Mouse (Mus musculus): ENCODE measurements around the gene Tbx6. TPM values are rescaled to one million over a fixed set of nuclear protein-coding genes. Genes with fewer than 3 reads are reported as not detected.
A peak's percentile ranks its signal among the peaks of the same experiment; 100 is the strongest.

The Tbx6 gene
- total RNA-seq, 2 experiments from 2014 or later: 0.52 to 0.59 TPM

DNA sequence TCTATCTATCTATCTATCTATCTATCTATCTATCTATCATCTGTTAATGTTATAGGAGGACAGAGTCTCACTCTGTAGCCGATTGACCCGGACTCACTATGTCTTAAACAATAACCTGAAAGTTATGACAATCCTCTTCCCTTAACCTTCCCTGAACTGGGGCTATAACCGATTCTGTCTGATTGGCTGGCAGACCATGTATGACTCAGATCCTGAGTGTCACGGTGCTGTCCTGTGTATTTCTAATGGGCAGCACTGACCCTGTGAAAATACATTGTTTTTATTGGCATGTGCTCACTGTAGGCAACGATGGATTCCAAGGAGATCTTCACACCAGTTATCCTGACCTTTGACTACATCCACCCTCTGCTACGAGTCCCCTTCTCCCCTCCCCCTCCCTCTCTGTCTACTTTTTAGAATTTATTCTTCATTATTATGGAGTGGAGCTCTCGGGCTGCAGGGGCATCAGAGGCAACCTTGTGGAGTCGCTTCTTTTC lies 34.5 kb downstream of the Tbx6 start:
- DNase-seq (ENCODE audit: low spot score): no peak

DNA sequence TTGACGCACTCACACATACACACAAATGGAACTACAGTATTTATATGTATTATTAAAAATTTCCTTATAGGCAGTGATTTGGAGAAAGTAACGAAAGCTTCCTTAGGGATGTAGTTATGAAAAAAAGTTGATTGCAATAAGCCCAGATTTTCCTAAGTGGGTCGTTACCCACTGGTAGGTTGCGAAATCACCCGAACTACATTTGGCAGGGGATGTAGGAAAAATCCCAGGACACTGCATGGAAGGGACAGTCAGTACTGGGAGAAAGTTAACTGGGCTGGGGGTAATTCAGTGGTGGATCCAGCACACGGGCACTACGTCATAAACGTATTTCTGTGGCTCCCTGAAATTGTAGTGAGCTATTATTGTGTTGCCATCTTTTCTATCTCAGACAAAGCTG lies 35.2 kb downstream of the Tbx6 start:
- peak; percentile 68 for DNase-seq (ENCODE audit: low spot score)

DNA sequence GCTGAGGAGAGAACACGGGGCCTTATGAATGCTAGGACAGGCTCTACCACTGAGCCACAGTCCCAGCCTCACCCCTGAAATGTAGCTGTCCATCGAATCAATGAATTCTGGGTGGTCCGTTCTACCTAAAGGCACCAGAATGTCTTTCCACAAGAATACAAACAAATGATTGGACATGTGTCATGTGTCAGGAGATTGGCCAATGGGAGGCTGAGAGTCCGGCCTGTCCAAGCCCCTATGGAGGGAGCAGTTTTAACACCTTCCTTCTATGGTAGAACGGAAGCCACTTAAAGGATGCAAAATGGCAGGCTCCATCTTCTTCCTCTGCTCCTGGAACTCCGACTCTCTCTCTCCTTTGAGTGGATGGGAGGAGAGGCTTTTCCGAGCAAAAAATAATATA lies 36.3 kb downstream of the Tbx6 start:
- no peak for DNase-seq (ENCODE audit: low spot score)

DNA sequence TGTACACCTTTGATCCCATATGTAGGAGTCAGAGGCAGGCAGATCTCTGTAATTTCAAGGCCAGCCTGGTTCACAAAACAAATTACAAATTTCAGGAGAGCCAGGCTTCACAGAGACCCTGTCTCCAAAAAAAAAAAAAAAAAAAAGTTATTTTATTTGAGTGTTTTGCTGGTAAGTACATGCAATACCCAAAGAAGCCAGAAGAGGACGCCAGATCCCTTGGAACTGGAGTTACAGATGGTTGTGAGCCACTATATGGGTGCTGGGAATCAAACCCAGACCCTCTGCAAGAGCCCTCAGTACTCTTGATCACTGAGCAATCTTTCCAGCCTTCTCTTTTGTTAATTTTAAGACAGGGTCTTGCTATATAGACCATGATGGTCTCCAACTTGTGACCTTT lies 37.5 kb downstream of the Tbx6 start:
- no peak for DNase-seq (ENCODE audit: low spot score)

DNA sequence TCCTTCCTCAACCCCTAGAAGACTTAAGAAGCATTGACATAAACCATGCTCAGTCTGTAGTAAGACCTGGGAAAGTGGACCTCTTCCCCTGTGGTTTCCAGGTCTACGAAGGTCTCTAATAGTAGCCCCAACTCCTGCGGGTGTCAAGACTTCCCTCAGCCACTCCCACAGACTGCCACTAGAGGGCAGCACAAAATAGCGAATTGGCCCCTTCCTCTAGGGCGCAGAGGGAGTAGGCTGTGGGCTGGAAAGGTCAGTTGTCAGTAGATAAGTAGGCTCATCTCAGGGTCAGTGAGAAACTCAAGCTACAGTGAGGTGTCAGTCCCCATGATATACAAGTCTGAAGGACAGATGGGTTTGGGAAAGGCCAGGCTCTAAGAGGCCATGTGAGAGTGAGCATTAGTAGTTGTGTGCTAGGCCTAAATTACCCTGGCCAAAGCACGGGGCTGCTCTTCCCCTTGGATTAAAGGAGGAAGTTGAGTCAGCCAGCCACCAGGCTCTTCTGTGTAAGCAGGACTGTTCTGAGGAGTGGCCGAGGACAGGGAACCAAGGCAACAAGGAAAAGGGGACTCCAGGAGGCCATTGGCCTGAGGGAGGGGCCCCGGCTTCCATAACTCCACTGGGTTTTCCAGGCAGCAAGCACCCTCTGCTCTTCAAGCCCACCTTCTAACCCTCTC lies 40.7 kb downstream of the Tbx6 start:
- DNase-seq (ENCODE audit: low spot score): peak; percentile 90

DNA sequence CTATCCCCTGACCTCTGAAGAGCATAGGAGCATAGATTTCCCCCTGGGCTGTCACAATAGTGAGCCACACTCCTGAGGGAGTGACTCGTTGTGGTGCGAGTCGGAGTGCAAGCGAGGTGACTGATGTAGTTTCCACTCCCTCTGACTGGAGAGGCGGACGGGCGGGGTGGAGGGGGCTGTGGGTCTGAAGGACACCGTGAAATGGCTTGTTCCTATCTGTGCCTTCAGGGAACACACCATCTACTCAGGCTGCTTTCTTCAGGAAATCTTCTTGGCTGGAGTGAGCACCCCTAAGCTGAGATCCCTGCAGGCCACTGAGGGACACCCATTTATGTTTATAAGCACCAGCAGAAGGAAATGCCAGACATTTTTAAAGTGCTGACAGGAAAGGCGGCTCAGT lies 41.5 kb downstream of the Tbx6 start:
- no peak for DNase-seq (ENCODE audit: low spot score)

DNA sequence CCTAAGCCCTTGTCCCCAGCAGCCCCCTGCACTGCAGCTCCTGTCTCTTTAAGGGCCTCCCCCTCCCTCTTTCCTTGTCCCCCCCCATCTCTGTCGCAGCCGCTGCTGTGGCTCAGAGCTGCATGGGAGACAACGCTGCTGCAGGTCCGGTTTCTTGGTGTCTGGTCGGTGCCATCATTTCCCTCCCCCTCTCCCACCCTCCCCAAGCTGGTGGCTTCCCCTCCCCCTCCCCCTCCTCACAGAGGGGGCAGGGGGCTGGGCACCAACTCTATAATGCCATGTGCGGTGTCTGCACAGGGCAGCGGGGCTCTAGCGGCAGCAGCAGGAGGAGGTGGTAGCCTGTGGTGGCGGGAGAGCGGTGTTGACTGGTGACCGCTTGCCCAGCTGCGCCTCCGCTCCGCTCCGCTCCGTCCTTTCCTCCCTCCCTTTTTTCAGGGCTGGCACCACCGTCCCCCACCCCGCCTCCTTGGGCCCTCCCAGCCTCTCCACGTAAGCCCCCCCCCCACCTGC lies 42.0 kb downstream of the Tbx6 start:
- no peak for DNase-seq (ENCODE audit: low spot score)

DNA sequence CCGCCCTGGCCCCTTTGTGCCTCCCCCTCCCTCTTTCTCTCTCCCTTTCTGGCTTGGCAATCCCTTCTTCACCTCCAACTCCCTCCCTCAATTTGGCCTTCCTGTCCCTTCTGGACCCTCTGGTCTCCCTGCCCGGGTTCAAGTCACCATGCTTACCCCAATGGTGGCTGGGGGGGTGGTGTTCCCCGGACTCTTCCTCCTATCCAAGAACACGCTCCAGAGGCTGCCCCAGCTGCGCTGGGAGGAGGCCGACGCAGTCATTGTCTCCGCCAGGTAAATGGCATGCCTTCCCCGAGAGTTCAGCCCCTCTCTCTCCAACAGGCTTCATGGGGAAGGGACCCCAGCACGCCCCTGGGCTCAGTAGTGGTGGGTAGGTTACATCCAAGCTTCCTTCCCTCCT lies 42.7 kb downstream of the Tbx6 start:
- no peak for DNase-seq (ENCODE audit: low spot score)

DNA sequence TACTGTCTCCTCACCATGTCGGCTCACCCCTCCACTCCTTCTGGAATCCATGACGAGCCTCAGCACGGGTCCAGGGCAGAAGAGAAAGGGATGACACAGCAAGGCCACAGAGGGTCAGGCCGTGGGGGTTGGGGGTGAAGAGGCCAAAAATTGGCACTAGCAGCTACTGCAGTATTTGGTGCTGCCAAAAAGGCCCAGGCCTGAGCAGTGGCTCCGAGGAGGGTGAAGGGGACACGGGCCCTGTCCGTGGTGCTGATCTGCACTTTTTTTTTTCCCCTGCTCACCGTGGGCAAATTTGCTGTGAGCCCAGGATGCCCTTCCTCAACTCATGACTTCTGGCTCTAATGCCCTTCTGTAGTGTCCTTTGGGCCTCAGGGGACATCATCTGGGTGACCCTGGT lies 44.1 kb downstream of the Tbx6 start:
- no peak for DNase-seq (ENCODE audit: low spot score)

DNA sequence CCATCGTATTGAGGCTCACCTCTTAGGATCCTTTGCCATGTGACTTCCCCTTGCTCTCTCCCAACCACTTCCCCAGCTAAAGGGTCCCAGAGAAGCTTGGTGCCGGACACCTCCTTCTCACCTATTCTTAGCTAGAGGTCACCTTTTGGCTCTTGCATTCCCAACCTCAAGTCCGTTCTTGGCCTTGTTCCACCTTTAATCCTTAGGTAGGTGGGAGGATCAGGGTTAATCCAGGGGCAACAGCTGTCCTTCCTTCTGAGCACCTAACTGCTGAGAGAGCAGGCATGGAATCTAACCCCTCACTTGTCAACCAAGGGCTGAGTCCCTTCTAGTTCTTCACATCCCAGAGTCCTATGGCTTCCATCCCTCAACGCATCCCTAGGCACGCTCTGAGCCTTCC lies 44.7 kb downstream of the Tbx6 start:
- DNase-seq (ENCODE audit: low spot score): no peak

DNA sequence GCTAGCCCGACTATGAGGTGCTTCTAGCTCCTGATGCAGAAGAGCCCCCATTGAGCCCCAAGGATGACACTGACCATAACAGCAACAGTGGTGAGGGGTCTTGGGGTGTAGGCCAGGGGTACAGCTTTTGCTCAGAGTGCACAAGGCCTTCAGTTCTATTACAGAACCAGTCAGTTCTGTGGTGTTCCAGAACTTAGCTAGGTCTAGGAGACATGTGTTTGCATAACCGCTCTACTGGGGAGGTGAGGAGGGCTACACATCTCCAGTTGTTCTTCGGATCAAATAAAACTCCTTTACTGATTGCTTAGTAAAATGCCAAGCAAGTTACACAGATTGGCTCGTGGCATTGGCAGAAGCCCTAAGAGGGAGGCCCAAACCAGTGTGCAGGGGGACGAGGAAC lies 50.3 kb downstream of the Tbx6 start, which contains the start of gene 4930451I11Rik:
TSS of gene 4930451I11Rik (minus strand) at position 101 of the 400 bp plus-strand sequence.
- no peak for DNase-seq (ENCODE audit: low spot score)

DNA sequence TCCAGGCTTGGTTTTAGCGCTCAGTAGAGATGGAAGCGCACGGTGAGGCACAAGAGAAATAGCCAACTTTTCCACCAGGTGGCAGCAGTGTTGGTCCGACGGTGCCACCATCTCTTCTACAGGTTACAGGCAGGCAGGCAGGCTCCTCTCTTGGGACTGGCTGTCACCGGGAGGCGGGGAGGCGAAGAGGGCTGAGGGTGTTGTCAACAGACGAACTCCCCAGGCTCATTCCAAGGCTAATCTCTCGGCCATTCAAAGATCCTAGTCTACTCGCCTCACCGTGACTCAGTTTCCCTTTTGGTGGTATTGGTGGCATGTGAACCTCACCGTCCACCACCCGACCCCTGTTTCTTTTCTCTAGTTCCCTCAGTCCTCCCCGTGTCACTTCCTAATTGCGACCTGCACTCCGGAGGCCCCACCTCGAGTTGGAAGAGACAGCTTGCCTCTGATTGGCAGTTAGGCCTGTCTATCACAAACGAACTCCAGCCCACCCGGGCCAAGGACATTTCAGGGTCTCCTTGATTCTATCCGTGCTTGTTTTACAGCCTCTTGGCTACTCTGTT lies 50.8 kb downstream of the Tbx6 start:
- peak; percentile 72 for DNase-seq (ENCODE audit: low spot score)

DNA sequence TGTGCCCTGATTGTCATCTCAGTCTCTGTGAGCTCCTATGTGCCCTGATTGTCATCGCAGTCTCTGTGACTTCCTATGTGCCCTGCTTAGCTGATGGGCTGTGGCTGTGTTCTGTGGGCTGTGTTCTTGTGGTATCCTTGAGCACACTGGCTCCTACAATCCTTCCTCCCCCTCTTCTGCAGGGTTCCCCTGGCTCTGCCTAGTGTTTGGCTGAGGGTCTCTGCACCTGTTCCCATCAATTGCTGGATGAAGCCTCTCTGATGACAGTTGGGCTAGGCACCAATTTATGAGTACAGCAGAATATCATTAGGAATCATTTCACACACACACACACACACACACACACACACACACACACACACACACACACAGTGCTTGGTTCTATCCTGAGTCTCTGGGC lies 52.0 kb downstream of the Tbx6 start:
- no peak for DNase-seq (ENCODE audit: low spot score)

Other genes with a start within 250 kb of the Tbx6 start
- 100 to 1,000 TPM; 167 to 171 TPM for gene Eif3c, start 215.1 kb upstream of the Tbx6 start, total RNA-seq (2021)
- gene Apobr, start 196.5 kb upstream of the Tbx6 start, total RNA-seq (2021): under 1 TPM; 0.47 to 0.59 TPM
- gene Cln3, start 195.7 kb upstream of the Tbx6 start, total RNA-seq (2021): 10 to 100 TPM; 12.7 to 14.4 TPM
- gene Il27, start 186.5 kb upstream of the Tbx6 start, total RNA-seq (2021): under 1 TPM in 1 of 2 experiments, not detected in 1; 0.31 TPM
- gene Nupr1, start 150.6 kb upstream of the Tbx6 start, total RNA-seq (2021): 1 to 10 TPM; 7.5 to 8.8 TPM
- 10 to 100 TPM; 29.1 to 33.1 TPM for gene Sgf29, start 132.2 kb upstream of the Tbx6 start, total RNA-seq (2021)
- 10 to 100 TPM; 11.1 to 15.9 TPM for gene Sult1a1, start 105.1 kb upstream of the Tbx6 start, total RNA-seq (2021)
- gene Bola2, start 86.1 kb upstream of the Tbx6 start, total RNA-seq (2021): 10 to 100 TPM; 37.1 to 42.2 TPM
- gene Slx1b, start 85.7 kb upstream of the Tbx6 start, total RNA-seq (2021): 1 to 10 TPM; 1.9 to 2.8 TPM
- 1 to 10 TPM; 2.0 to 2.4 TPM for gene Coro1a, start 73.7 kb upstream of the Tbx6 start, total RNA-seq (2021)
- gene Mapk3, start 21.9 kb upstream of the Tbx6 start, total RNA-seq (2021): 10 to 100 TPM; 16.2 to 20.7 TPM
- gene Gdpd3, start 15.1 kb upstream of the Tbx6 start, total RNA-seq (2021): under 1 TPM in 1 of 2 experiments, not detected in 1; 0.46 TPM
- 100 to 1,000 TPM in 1 of 2 experiments, 10 to 100 TPM in 1; 84.9 to 101 TPM for gene Ypel3, start 4.5 kb upstream of the Tbx6 start, total RNA-seq (2021)
- gene Ppp4c, start 11.0 kb downstream of the Tbx6 start, total RNA-seq (2021): 10 to 100 TPM; 20.5 TPM
- gene Fam57b, start 16.2 kb downstream of the Tbx6 start, total RNA-seq (2021): 10 to 100 TPM; 65.3 to 75.7 TPM
- gene 4930451I11Rik, start 50.2 kb downstream of the Tbx6 start, total RNA-seq (2021): not detected
- gene Doc2a, start 65.9 kb downstream of the Tbx6 start, total RNA-seq (2021): not detected
- gene Hirip3, start 80.5 kb downstream of the Tbx6 start, total RNA-seq (2021): 1 to 10 TPM; 5.0 to 5.4 TPM
- 10 to 100 TPM in 1 of 2 experiments, 1 to 10 TPM in 1; 8.4 to 12.3 TPM for gene Ino80e, start 80.9 kb downstream of the Tbx6 start, total RNA-seq (2021)
- 10 to 100 TPM; 19.7 to 21.9 TPM for gene Taok2, start 103.2 kb downstream of the Tbx6 start, total RNA-seq (2021)
- 10 to 100 TPM in 1 of 2 experiments, 1 to 10 TPM in 1; 9.9 to 12.1 TPM for gene Tmem219, start 141.4 kb downstream of the Tbx6 start, total RNA-seq (2021)
- gene Kctd13, start 147.4 kb downstream of the Tbx6 start, total RNA-seq (2021): 1 to 10 TPM; 2.6 to 2.7 TPM
- not detected for gene Asphd1, start 168.1 kb downstream of the Tbx6 start, total RNA-seq (2021)
- 1 to 10 TPM in 1 of 2 experiments, under 1 TPM in 1; 0.87 to 1.2 TPM for gene Sez6l2, start 169.1 kb downstream of the Tbx6 start, total RNA-seq (2021)
- 10 to 100 TPM; 30.7 to 31.5 TPM for gene Cdipt, start 194.4 kb downstream of the Tbx6 start, total RNA-seq (2021)
- gene Cdiptos, start 194.6 kb downstream of the Tbx6 start, total RNA-seq (2021): under 1 TPM in 1 of 2 experiments, not detected in 1; 0.24 TPM
- gene Mvp, start 233.1 kb downstream of the Tbx6 start, total RNA-seq (2021): 10 to 100 TPM; 27.5 to 40.9 TPM
- gene Pagr1b, start 235.0 kb downstream of the Tbx6 start, total RNA-seq (2021): 1 to 10 TPM in 1 of 2 experiments, not detected in 1; 1.7 TPM
- 10 to 100 TPM in 1 of 2 experiments, 1 to 10 TPM in 1; 7.9 to 10.3 TPM for gene Pagr1a, start 235.9 kb downstream of the Tbx6 start, total RNA-seq (2021)
- gene Gm42742, start 239.6 kb downstream of the Tbx6 start, total RNA-seq (2021): 10 to 100 TPM; 12.9 to 16.9 TPM
- under 1 TPM in 1 of 2 experiments, not detected in 1; 0.84 TPM for gene Prrt2, start 239.7 kb downstream of the Tbx6 start, total RNA-seq (2021)
- gene Maz, start 245.6 kb downstream of the Tbx6 start, total RNA-seq (2021): 10 to 100 TPM; 64.3 to 66.3 TPM